Mouse (Mus musculus) cerebellum, postnatal 14 days (tissue): ENCODE measurements around the gene Trio.
"Not testable (repeated sequence)": the region's sequence is repeated elsewhere in the genome, so short reads cannot be mapped to it uniquely, and the experiment has no call there.

ENCODE experiments used
- DNase-seq, 2 experiments: peaks; one replicate each; pipeline ENCODE4 v3.0.0; 2021; ENCODE audit warnings: mixed read lengths in 2 of 2

Gene Trio

GRCm38 (mm10) chr15:27873747-27874320 lies 151.8 kb downstream of the Trio start:
- no peak for DNase-seq

GRCm38 (mm10) chr15:27872286-27872685 lies 153.4 kb downstream of the Trio start:
- DNase-seq = no peak

DNA sequence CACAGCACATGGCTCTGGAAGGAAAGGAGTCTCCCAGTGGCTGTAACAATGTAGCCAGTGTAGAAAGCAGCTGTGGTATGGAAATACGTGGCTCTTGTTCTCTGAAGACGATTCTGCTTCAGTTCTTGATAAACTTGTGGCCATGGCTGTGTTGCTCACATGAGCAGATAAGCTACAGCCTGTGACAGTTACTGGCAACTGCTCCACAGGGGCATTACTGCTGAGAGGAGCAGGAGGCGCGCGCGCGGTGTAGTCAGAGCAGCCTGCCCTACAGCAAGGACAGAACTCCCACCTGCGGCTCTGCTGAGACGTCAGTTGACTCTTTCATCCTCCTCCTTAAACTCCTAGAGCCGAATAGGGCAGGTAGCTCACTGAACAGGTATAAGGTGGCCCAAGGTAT lies 153.9 kb downstream of the Trio start:
- no peak for DNase-seq

DNA sequence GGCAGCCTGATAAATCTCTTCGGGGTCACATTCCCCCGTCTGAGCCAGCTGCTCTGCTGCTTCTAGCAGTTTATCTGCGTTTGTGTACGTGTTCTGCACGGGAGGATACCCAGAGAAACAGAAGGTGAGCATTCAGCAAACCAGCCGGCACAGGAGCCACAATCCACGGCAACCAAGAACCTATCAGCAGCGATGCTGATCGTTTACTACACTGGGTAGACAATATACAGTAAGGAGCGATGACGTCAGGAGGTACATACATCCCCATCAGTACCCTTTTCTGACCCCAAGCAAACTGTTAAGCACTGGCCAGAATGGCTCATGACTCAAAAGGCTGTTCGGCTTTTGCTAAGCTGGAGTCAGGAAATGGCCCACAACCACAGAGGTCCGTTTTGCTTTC lies 154.4 kb downstream of the Trio start:
- DNase-seq = no peak

- peak; percentile 57 to 73 for DNase-seq
Measured at GRCm38 (mm10) chr15:27869001-27869400, 156.6 kb downstream of the Trio start.

DNA sequence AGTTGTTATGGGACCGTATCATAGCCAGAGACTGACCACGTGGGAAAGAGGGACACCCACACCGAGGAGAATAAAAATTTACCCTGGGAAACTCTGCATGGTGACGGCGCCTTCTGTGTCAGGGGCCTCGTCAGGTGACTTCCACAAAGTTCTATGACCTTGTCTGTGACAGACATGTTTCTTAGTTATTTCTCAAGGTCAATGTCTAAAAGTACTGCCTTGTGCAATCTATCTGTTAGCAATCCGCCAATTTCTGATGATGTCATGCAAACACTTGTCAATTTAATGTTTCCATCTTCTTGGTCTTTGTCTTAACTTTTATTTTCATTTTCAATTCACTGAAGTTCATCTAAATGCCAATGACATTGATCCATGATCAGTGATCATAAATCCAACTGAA lies 157.8 kb downstream of the Trio start:
- DNase-seq = no peak

DNA sequence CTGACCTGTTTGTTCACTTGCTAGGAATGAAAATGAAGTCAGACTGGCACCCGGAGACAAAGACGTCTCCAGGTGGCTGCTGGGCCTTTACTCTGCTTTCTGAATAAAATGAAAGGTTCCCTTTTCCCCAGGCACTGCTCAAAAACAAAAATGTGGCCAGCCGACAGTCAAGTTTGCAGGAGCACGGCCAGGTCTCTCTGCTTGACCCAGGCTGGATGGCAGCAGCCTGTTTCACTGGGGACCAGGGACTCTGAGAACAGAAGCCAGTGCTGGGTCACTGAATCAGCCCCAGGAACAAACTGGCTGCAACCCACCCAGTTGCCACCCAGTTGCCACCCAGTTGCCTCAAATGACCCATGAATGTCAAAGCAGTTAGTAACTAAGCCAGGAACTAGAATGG lies 159.2 kb downstream of the Trio start:
- DNase-seq = no peak

- DNase-seq = no peak
Measured at GRCm38 (mm10) chr15:27866053-27866452, 159.6 kb downstream of the Trio start.

DNA sequence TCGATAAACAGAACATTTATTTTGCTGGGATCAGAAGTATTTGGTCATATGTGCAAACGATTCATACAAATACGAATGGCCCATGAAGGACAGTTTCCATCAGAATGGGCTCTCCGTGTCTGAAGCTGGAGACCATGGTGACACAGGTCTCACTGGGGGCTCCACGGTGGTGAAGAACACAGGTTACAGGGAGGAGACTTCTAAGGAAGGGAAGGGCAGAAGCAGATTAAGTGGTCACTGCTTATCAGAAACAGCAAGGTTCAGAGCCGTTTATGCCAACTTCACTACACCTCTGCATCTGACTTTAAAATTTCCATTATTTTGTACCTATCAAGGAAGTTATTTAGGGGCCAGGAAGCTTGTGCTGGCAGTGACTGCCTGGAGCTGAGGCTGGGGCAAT lies 161.3 kb downstream of the Trio start:
- DNase-seq = no peak

GRCm38 (mm10) chr15:27862949-27863348 lies 162.7 kb downstream of the Trio start:
- DNase-seq = no peak

DNA sequence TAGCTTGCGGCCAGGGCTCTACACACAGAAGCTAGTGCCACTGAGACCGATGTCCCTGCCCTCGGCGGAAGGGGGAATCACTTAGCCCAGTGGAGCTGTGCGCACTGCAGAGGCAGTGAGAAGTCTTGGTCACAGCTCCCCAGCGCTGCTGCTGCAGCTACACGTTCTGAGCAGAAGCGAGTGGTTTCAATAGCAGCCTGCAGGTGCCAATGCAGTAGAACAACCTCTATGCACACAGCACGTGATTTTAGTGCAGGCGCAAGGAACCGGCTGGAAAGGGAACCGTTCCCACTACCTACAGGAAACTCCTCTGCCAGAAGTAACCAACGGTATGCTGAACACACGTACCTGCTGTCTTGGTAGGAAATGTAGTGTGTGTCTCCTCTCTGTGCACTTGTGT lies 165.2 kb downstream of the Trio start:
- DNase-seq = no peak

DNA sequence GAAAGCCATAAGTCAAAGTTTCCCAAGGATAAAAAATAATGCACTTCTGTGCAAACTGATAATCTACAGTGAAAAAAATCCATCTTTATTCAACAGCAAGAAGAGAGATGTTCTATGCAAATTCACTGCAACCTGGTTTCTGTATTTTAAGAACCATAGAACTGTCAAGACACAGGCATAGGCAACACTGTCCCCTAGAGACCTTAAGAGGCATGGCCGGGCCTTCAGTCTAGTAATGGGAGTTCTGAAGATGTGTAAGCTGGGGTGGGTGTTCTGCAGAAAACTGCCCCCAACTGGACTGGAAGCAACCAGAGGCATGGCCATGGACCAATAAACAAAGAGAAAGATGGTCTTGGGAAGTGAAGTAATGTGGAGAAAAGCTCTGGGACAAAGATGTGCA lies 166.1 kb downstream of the Trio start:
- peak; percentile 49 to 58 for DNase-seq

GRCm38 (mm10) chr15:27859115-27859514 lies 166.5 kb downstream of the Trio start:
- no peak for DNase-seq

GRCm38 (mm10) chr15:27858179-27858819 lies 167.3 kb downstream of the Trio start:
- no peak for DNase-seq

GRCm38 (mm10) chr15:27857242-27857641 lies 168.4 kb downstream of the Trio start:
- no peak for DNase-seq

GRCm38 (mm10) chr15:27856050-27856787 lies 169.4 kb downstream of the Trio start:
- DNase-seq = no peak

- no peak for DNase-seq
Measured at GRCm38 (mm10) chr15:27851312-27851711, 174.3 kb downstream of the Trio start.

DNA sequence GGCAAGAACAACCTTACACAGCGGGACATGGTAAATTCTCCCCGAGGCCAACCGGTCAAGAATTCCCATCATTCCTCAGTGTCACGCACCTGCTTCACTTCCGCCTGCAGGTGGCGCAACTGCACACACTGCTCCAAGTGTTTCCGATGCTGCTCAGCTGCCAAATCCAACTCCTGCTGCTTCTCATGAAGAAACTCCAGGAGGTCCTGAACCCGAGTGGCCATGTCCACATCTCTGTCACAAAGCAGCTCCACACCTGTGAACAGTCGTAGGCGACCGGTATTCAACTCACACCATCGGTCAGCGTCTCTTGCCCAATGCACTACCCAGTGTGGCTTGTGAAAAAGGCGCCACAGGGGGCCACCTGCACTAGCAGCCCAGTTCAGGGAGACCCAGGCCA lies 174.7 kb downstream of the Trio start:
- peak; percentile 47 to 71 for DNase-seq

DNA sequence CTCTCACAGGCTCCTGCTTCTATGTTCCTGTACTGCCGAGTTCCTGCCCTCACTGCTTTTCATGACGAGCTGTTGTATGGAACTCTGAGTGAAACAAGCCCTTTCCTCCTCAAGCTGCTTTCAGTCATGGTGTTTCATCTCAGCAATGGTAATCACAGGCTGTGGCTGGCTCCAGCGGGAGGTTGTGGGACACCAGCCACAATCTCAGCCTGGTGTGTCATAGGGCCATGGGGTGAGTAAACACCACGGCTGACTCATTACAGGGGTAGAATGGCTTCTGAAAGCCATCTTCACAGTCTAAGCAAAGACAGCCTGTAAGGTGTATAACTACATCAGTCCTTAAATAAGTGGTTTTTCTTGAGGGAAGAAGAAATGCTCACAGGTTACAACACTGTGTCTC lies 175.7 kb downstream of the Trio start:
- peak in 1 of 2 experiments; percentile 30 for DNase-seq

DNA sequence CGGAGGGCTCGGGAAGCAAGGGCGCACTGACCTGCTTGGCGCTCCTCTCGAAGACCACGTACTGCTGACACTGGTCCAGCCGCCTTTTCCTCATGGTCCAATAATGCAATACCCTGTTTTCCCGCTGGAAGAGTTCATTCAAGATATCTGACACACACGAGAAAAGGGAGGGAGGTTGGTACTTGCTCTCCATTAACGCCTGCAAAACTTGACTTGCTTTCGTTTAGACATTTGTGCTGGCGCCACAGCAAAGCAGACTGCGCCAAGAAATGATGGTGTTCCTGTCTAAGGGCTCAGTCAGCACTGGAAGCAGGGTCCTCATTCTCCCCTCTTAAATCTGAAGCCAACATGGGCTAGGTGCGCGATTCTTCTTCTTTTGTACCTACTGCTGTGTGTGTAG lies 184.0 kb downstream of the Trio start:
- DNase-seq = no peak

- no peak for DNase-seq
Measured at GRCm38 (mm10) chr15:27840579-27840978, 185.1 kb downstream of the Trio start.

DNA sequence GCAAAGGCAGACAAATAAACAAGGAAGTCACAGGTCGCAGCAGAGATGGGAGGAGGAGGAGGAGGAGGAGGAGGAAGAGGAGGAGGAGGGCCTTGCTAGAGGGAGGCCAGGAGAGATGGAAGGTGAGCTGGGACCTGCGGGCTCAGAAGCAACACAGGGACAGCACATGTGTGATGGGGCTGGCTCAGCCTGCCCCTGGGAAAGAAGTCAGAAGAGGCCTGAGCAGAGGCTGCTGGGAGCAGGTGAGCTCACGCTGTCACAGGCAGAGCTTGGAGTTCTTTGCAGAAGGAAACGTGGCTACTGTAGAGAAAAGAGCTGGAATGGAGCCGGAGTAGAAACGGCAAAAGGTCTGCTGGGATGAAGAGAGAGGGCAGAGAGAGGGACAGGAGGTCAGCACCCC lies 185.5 kb downstream of the Trio start:
- DNase-seq = no peak

DNA sequence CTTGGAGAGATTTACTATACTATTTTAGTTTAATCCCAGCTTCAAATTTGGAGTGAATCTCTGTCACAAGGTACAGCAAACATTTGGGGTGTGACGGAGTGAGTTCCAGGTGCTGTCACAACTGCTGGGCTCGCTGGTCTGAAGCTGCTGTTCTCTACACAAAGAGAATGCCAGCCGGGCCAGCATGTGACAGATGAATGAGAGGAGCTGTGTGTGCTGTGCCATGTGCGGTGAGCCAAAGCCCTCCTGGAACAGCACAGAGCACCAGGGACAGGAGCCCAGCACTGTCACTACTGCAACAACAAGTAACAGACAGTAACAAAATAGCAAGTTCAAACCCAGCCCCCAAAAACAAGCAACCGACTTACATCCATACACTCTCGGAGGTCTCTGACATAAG lies 194.0 kb downstream of the Trio start:
- no peak for DNase-seq

DNA sequence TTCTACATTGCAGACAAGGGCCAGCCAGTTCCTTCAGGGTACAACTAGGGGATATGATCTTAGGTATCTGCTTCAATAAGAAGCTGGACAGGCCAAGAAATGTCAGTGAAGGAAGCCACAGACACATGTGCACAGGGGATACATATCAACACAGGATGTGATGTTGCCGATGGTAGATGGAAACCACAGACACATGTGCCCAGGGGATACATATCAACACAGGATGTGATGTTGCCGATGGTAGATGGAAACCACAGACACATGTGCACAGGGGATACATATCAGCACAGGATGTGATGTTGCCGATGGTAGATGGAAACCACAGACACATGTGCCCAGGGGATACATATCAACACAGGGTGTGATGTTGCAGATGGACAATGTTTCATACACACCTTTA lies 197.8 kb downstream of the Trio start:
- DNase-seq = not testable (repeated sequence)
